Mouse (Mus musculus) cerebellum, adult 9-10 months (tissue): ENCODE measurements at regions not wholly inside any gene's neighbourhood (a gene's known extent, or its start where the extent isn't known, plus 50 kb on each side); places are given as distances from the start of the nearest gene placed in this dataset.

Experiments
- DNase-seq: peaks from one replicate; pipeline ENCODE4 v3.0.0; 2022

GRCm38 (mm10) chrX:58445624-58446323, 423.3 kb downstream of the Zic3 start:
- no peak for DNase-seq

GRCm38 (mm10) chrX:58447605-58448004, 425.1 kb downstream of the Zic3 start:
- DNase-seq: no peak

GRCm38 (mm10) chrX:58469683-58470082, 439.5 kb upstream of the 4930550L24Rik start:
- no peak for DNase-seq

- DNase-seq: no peak
These were observed 438.2 kb upstream of the 4930550L24Rik start for GRCm38 (mm10) chrX:58470986-58471385.

- peak; percentile 9 for DNase-seq
These were observed 418.3 kb upstream of the 4930550L24Rik start for GRCm38 (mm10) chrX:58490861-58491260.

- no peak for DNase-seq
These were observed 405.6 kb upstream of the 4930550L24Rik start for GRCm38 (mm10) chrX:58503573-58503972.

GRCm38 (mm10) chrX:58514925-58515324, 394.2 kb upstream of the 4930550L24Rik start:
- no peak for DNase-seq
